Mouse (Mus musculus): ENCODE results near the gene Mdh2. TPM values are rescaled to one million over a fixed set of nuclear protein-coding genes. Genes with fewer than 3 reads are reported as not detected.

Mdh2 gene
- polyA plus RNA-seq (2015; fragmentation: Nextera tagmentation; extraction: Ambion mirVana): 558 and 564 TPM in 2 replicates

GRCm38 (mm10) chr5:135778471-135779445, at the start of gene Mdh2:
TSS of gene Mdh2 (plus strand) at chr5:135778480.
- H3K4me3 ChIP-seq: peak within 1 kb of the TSS; percentile 85
- H3K9me3 ChIP-seq (replicated peaks): no peaks in the 10 kb centered on the region
- H3K4me1 ChIP-seq: peaks cover 28% of the 10 kb centered on the region
- peak within 1 kb of the TSS; percentile 90 for H3K27ac ChIP-seq
- H3K36me3 ChIP-seq (ENCODE audit: poor library complexity, severe bottlenecking): peaks cover 23% of the 10 kb centered on the region
- ATAC-seq: peak; percentile 99
- WGBS: 1% methylated on average over 69 of the region's 70 CpGs
- H3K27me3 ChIP-seq: 0 out of 2 replicates have a peak, but pooled peaks cover 5% of the 10 kb centered on the region
- peak within 1 kb of the TSS; percentile 93 for H3K4me2 ChIP-seq
- H3K9ac ChIP-seq: peak within 1 kb of the TSS; percentile 96

GRCm38 (mm10) chr5:135729351-135729750, 48.9 kb upstream of the Mdh2 start:
- no peaks in the 10 kb centered on the region for H3K9me3 ChIP-seq (replicated peaks)
- no peak overlapping the region for H3K4me2 ChIP-seq
- H3K36me3 ChIP-seq (ENCODE audit: poor library complexity, severe bottlenecking): peaks cover 66% of the 10 kb centered on the region
- WGBS: 96% methylated on average over 13 of the region's 13 CpGs
- no peak for ATAC-seq
- H3K4me1 ChIP-seq: peaks cover 35% of the 10 kb centered on the region
- H3K27me3 ChIP-seq: no peaks in the 10 kb centered on the region
- no peak overlapping the region for H3K4me3 ChIP-seq
- H3K27ac ChIP-seq: no peak overlapping the region
- H3K9ac ChIP-seq: no peak overlapping the region

GRCm38 (mm10) chr5:135730278-135730677, 48.0 kb upstream of the Mdh2 start:
- Histone ChIP-seq H3K36me3 (ENCODE audit: poor library complexity, severe bottlenecking) (peaks cover 75% of the 10 kb centered on the region), H3K4me3 (no peak overlapping the region), H3K9ac (no peak overlapping the region), H3K27me3 (no peaks in the 10 kb centered on the region), H3K9me3 (replicated peaks) (no peaks in the 10 kb centered on the region), H3K27ac (no peak overlapping the region), H3K4me1 (peaks cover 26% of the 10 kb centered on the region), H3K4me2 (no peak overlapping the region)
- WGBS: 94% methylated on average over 10 of the region's 10 CpGs
- no peak for ATAC-seq

DNA sequence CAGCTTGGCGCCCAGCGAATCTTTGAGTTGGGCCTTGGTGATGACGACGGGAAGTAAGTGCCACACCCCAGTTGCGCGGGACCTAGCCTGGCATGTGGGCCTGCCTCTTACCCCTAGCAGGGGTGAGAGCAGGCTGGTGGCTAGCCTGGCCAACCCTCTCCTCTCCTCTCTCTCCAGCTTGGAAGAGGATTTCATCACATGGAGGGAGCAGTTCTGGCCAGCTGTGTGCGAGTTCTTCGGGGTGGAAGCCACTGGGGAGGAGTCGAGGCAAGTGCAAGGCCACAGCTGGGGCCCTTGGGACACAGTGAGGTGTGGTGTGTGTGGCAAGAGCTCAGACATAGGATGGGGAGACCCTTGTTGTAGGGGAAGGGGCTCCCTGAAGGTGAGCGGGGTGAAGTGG, 47.4 kb upstream of the Mdh2 start:
- H3K4me1 ChIP-seq: peaks cover 19% of the 10 kb centered on the region
- H3K27ac ChIP-seq: no peak overlapping the region
- ATAC-seq: no peak
- no peak overlapping the region for H3K4me2 ChIP-seq
- peaks cover 81% of the 10 kb centered on the region for H3K36me3 ChIP-seq (ENCODE audit: poor library complexity, severe bottlenecking)
- H3K9ac ChIP-seq: no peak overlapping the region
- no peaks in the 10 kb centered on the region for H3K27me3 ChIP-seq
- WGBS: 93% methylated on average over 10 of the region's 10 CpGs
- H3K9me3 ChIP-seq (replicated peaks): no peaks in the 10 kb centered on the region
- H3K4me3 ChIP-seq: no peak overlapping the region

- ATAC-seq: no peak
These were observed 47.0 kb upstream of the Mdh2 start for GRCm38 (mm10) chr5:135731322-135731721.

DNA sequence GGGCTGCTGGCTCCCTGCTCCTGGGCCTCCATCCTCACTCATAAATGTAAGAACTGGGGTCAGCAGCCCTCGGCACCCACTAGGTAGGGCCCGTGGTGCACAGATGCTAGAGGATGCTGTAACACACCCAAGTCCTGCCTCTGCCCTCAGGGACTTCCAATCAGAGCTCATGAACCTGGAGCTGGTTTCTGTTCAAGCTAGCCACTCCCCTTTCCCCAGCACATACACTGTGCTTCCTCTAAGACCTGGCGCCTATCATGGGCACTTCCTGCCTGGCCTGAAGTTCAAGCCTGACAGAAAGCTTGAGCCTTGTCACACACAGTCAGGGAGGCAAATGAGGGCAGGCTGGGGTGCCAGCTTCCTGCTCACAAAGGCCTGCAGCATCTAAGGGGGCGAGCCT, 45.2 kb upstream of the Mdh2 start:
- Histone ChIP-seq H3K36me3 (ENCODE audit: poor library complexity, severe bottlenecking) (peaks cover 99% of the 10 kb centered on the region), H3K4me3 (no peak overlapping the region), H3K4me1 (no peaks in the 10 kb centered on the region), H3K4me2 (no peak overlapping the region), H3K9ac (no peak overlapping the region), H3K27ac (no peak overlapping the region), H3K9me3 (replicated peaks) (no peaks in the 10 kb centered on the region), H3K27me3 (no peaks in the 10 kb centered on the region)
- ATAC-seq: no peak
- WGBS: 95% methylated on average over 4 of the region's 4 CpGs

More at GRCm38 (mm10) chr5:135731322-135731721, 47.0 kb upstream of the Mdh2 start:
- no peak overlapping the region for H3K9ac ChIP-seq
- peaks cover 15% of the 10 kb centered on the region for H3K4me1 ChIP-seq
- H3K27ac ChIP-seq: no peak overlapping the region
- H3K27me3 ChIP-seq: no peaks in the 10 kb centered on the region
- peaks cover 85% of the 10 kb centered on the region for H3K36me3 ChIP-seq (ENCODE audit: poor library complexity, severe bottlenecking)
- H3K4me2 ChIP-seq: no peak overlapping the region
- no peaks in the 10 kb centered on the region for H3K9me3 ChIP-seq (replicated peaks)
- H3K4me3 ChIP-seq: no peak overlapping the region
- WGBS: 93% methylated on average over 16 of the region's 16 CpGs

DNA sequence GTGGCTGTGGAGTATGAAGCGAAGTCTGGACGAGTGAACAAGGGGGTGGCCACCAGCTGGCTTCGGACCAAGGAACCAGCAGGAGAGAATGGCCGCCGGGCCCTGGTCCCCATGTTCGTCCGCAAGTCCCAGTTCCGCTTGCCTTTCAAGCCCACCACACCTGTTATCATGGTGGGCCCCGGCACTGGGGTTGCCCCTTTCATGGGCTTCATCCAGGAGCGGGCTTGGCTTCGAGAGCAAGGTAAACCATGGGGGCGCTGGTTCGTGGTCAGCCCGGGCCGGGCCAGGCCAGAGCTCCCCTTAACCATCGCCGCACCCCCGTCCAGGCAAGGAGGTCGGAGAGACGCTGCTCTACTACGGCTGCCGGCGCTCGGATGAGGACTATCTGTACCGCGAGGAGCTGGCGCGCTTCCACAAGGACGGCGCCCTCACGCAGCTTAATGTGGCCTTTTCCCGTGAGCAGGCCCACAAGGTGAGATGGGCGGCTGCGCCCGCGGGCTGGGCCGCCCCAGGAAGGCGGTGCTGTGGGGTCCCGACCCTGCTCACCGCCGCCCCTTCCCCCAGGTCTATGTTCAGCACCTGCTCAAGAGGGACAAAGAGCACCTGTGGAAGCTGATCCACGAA, 44.1 kb upstream of the Mdh2 start:
- Histone ChIP-seq H3K27me3 (no peaks in the 10 kb centered on the region), H3K36me3 (ENCODE audit: poor library complexity, severe bottlenecking) (peaks cover 92% of the 10 kb centered on the region), H3K9me3 (replicated peaks) (no peaks in the 10 kb centered on the region), H3K4me3 (no peak overlapping the region), H3K9ac (no peak overlapping the region), H3K4me1 (no peaks in the 10 kb centered on the region), H3K27ac (no peak overlapping the region), H3K4me2 (no peak overlapping the region)
- no peak for ATAC-seq
- WGBS: 93% methylated on average over 41 of the region's 42 CpGs

- no peak overlapping the region for H3K9ac ChIP-seq
- ATAC-seq: no peak
- 93% methylated on average over 13 of the region's 13 CpGs for WGBS
- H3K36me3 ChIP-seq (ENCODE audit: poor library complexity, severe bottlenecking): peaks cover 87% of the 10 kb centered on the region
- H3K27ac ChIP-seq: no peak overlapping the region
- no peaks in the 10 kb centered on the region for H3K4me1 ChIP-seq
- no peaks in the 10 kb centered on the region for H3K27me3 ChIP-seq
- no peak overlapping the region for H3K4me3 ChIP-seq
- no peaks in the 10 kb centered on the region for H3K9me3 ChIP-seq (replicated peaks)
- no peak overlapping the region for H3K4me2 ChIP-seq
These were observed 42.5 kb upstream of the Mdh2 start for GRCm38 (mm10) chr5:135735741-135736140.

DNA sequence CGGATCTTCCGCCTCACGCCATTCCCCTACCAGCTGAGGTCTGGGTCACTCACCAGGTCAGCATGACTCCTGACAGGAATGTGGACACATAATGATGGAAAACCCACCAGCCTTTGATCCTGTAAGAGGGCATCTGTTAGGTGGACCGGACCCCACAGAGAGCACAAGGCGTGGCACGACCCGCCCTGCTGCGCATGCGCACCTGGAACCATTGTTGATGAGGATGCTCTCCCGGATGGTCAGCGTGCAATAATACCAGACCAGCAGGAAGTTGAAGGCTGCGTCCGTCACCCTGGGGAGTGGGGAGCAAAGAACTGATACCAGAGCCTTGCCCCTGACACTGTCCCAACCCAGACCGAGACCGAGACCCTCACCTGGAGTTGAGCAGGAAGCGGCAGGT, 41.7 kb upstream of the Mdh2 start:
- ATAC-seq: no peak
- Histone ChIP-seq H3K9me3 (replicated peaks) (no peaks in the 10 kb centered on the region), H3K9ac (no peak overlapping the region), H3K4me3 (no peak overlapping the region), H3K36me3 (ENCODE audit: poor library complexity, severe bottlenecking) (peaks cover 87% of the 10 kb centered on the region), H3K27me3 (no peaks in the 10 kb centered on the region), H3K27ac (no peak overlapping the region), H3K4me2 (no peak overlapping the region), H3K4me1 (no peaks in the 10 kb centered on the region)
- 94% methylated on average over 16 of the region's 16 CpGs for WGBS

DNA sequence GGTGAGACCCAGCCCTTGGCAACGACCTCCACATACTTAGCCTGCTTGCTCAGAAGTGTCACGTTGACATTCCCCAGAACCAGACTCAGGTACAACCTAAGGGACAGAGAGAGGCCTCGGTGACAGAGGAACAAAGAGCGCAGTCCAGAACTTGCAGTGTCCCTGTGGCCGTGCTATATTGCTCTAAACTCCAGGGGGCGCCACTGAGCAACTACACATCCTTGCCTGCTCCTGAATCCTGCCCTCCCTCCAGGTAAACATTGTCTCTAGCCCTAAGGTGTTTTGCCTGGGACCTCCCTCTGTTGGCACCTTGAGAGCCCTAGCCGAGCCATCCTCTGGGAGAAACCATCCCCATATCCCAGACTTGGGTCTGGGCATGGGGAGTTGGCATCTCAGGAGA, 41.1 kb upstream of the Mdh2 start:
- no peak overlapping the region for H3K4me2 ChIP-seq
- H3K9me3 ChIP-seq (replicated peaks): no peaks in the 10 kb centered on the region
- no peak overlapping the region for H3K4me3 ChIP-seq
- 79% methylated on average over 7 of the region's 7 CpGs for WGBS
- no peak overlapping the region for H3K9ac ChIP-seq
- ATAC-seq: no peak
- no peaks in the 10 kb centered on the region for H3K27me3 ChIP-seq
- peaks cover 86% of the 10 kb centered on the region for H3K36me3 ChIP-seq (ENCODE audit: poor library complexity, severe bottlenecking)
- H3K4me1 ChIP-seq: no peaks in the 10 kb centered on the region
- no peak overlapping the region for H3K27ac ChIP-seq

GRCm38 (mm10) chr5:135738266-135738665, 40.0 kb upstream of the Mdh2 start:
- no peaks in the 10 kb centered on the region for H3K9me3 ChIP-seq (replicated peaks)
- WGBS: 30% methylated on average over 6 of the region's 6 CpGs
- H3K27me3 ChIP-seq: no peaks in the 10 kb centered on the region
- H3K9ac ChIP-seq: no peak overlapping the region
- peaks cover 9% of the 10 kb centered on the region for H3K4me1 ChIP-seq
- peaks cover 75% of the 10 kb centered on the region for H3K36me3 ChIP-seq (ENCODE audit: poor library complexity, severe bottlenecking)
- no peak overlapping the region for H3K27ac ChIP-seq
- H3K4me2 ChIP-seq: no peak overlapping the region
- ATAC-seq: no peak
- H3K4me3 ChIP-seq: no peak overlapping the region

- WGBS: 75% methylated on average over 10 of the region's 10 CpGs
These were observed 36.1 kb upstream of the Mdh2 start for GRCm38 (mm10) chr5:135742156-135742555.

More at GRCm38 (mm10) chr5:135742156-135742555, 36.1 kb upstream of the Mdh2 start:
- Histone ChIP-seq H3K9ac (no peak overlapping the region), H3K4me2 (no peak overlapping the region), H3K27ac (no peak overlapping the region), H3K27me3 (no peaks in the 10 kb centered on the region), H3K4me3 (no peak overlapping the region), H3K36me3 (ENCODE audit: poor library complexity, severe bottlenecking) (peaks cover 36% of the 10 kb centered on the region), H3K4me1 (peaks cover 18% of the 10 kb centered on the region), H3K9me3 (replicated peaks) (0 out of 2 replicates have a peak, but pooled peaks cover 3% of the 10 kb centered on the region)
- ATAC-seq: no peak
